Mouse (Mus musculus): Measurements from ENCODE around the gene Fbh1. TPM values are rescaled to one million over a fixed set of nuclear protein-coding genes. Genes with fewer than 3 reads are reported as not detected.
"Not testable (repeated sequence)": the region's sequence is repeated elsewhere in the genome, so short reads cannot be mapped to it uniquely, and the experiment has no call there.

Fbh1 gene
- total RNA-seq, 2 experiments from 2014 or later: 108 to 121 TPM

DNA sequence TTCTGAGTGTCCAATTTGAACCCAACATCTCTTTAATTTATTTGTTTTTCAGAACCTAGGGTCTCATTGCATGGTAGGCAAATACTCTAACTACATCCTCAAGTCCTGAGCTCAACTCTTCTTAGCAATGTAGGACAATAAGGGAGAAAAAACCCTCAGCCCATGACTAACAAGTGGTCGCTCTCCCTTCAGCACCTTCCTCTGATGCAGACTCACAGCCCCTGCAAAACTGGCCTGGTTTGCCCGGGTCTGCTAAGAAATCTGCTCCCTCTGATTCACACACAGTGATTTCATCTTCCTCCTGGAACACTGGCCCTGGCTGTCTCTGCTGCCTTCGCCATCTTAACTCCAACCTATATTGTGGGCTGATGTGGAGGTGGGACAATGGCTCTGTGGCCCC lies 48.3 kb downstream of the Fbh1 start:
- intact Hi-C loops (cut with DNase I): no loop called here
- no peak for DNase-seq (ENCODE audit: low spot score in 2 of 2)

DNA sequence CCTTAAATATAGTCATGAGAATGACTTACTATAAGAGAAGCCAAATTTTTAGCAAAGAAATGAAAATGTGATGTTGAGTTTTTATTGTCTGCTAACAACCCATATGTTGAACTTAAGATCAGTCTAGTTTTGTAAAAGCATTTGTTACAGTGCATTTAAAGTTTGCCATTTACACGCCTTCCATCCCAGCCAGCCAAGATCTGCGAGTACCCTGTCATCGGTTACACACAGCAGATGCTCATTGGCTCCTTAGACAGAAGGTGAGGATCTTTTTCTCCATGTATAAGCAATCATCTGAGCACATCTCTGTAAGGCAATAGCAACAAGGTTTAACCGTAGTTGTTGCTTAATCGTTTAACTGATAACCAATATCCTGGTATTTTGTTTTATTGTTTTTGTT lies 49.8 kb downstream of the Fbh1 start:
- intact Hi-C loops (cut with DNase I): no loop called here
- no peak for DNase-seq (ENCODE audit: low spot score in 2 of 2)

DNA sequence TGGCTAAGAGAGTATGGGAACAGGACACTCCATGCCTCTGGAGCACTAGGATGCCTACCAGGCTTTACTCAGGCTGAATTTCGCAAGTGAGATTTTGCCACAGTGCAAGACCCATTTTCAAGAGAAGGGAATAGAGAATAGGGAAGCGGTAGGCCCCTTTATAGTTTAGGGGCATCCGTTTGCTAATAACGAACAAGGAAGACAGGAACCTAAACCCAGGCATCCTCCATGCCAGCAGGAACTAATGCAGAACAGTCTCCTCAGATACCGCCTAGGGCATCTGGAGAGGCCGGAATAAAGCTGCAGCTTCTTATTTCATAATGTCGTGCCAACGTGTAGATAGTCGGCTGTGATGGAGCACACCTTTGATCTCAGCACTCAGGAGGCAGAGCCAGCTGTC lies 54.8 kb downstream of the Fbh1 start:
- intact Hi-C loops (cut with DNase I): no loop called here
- DNase-seq (ENCODE audit: low spot score in 2 of 2): no peak

DNA sequence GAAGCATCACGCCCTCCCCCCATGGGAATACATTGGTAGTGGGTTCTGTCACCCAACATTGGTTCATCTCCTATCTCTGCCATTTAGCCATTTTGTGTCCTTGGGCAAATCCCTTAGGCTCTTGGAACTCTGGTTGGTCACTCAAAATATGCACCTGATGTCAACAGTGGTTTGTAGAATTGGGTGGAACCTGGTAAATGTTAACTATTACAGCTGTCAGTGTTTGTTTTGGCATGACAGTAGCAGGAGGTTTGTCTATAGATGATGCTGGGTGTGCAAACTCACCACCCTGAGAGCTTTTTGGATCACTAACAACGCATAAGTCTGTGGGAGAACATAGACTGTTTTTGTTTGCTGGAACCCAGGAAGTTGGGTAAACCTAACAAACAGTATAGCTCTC lies 58.8 kb downstream of the Fbh1 start:
- intact Hi-C loops (cut with DNase I): no loop called here
- DNase-seq (ENCODE audit: low spot score in 2 of 2): no peak

DNA sequence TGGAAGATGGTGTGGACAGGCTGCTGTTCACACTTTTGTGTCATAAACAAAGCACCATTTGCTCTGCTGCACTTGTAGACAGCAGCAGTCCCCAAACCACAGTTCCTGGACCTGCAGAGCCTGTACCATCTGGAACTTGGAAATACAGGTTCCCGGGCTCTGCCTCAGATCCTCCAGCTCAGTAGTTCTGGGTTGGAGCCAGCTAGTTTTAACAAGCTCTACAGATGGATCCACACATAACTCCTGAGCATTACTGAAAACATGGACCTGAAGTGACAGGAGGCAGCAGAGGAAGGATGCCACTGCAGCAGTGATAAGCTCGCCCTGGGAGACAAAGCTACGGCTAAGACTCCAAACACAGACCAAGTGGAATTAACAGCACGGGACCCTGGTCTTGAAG lies 62.8 kb downstream of the Fbh1 start:
- DNase-seq (ENCODE audit: low spot score in 2 of 2): no peak
- intact Hi-C loops (cut with DNase I): no loop called here

DNA sequence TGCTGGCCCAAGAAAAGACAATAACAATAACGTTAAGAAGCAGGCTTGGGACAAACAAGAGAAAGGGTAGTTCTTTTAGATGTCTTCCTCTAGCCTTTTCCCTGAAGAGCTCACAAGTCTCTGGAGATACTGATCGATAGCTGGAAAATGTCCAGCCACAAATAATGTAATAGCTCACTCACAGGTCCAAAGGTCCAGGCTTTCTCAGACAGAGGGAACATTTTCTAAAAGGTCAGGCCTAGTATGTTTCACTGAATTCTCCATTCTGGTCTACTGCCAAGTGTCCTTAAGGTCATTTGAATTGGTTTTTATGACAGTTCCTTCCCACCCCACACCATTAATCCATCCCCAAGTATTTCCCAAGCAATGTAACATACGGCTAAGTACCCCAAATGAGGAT lies 64.4 kb downstream of the Fbh1 start:
- DNase-seq (ENCODE audit: low spot score in 2 of 2): no peak
- intact Hi-C loops (cut with DNase I): no loop called here

DNA sequence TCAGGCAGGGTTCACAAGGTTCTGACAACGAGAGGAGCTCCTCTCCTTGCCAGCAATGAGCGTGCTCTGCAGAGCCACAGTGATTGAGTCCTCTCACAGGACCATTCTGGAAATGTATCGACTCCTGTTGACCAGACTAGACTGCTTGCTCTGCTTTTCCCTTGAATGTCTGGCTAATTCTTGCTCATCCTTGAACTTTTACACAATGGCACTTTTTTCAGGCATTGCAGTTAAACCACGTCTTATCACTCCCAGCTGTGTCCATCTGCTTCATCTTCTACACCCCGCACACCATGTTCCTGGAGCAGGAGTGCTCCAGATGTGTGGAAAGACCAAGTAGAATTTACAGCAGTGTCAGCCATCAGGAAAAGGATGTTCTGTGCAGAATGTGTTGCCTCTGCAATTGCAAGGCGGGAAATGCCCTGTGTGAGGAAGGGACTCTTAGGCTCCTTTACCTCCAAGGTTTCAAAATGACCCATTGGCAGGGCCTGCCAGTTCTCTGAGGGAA lies 64.8 kb downstream of the Fbh1 start:
- intact Hi-C loops (cut with DNase I): no loop called here
- no peak for DNase-seq (ENCODE audit: low spot score in 2 of 2)

DNA sequence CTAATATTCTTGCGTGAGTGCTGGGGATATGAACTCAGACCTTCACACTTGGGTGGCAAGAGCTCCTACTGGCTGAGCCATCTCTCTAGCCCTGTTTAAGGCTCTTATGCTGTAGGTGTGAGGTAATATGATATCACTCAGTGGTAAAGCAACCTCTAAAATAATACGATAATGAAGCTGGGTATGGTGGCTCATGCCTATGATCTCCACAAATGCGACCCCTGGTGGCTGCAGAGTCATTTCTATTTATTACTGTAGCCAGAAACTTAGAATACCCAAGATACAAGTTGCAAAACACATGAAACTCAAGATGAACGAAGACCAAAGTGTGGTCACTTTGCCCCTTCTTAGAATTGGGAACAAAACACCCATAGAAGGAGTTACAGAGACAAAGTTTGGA lies 67.3 kb downstream of the Fbh1 start:
- intact Hi-C loops (cut with DNase I); DNase-seq (ENCODE audit: low spot score in 2 of 2): not testable (repeated sequence)

DNA sequence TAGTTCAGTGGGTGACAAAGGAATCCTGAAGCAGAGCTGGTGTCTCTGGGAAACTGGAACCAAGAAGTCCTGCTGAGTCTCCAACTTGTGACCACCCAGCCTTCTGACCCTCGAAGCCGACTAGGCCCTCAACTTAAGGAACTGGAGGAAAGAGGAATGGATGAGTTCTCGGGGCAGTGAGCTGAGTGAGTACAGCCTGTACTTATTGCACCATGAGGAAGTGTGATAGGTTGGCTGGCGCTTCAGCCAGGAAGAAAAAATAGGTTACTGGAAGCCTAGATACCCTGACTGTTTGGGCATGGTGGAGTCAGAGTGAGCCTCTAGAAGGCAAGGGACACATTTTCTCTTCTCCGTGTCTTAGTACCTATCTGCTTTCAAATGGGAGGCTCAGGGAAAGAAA lies 68.8 kb downstream of the Fbh1 start:
- intact Hi-C loops (cut with DNase I): no loop called here
- DNase-seq (ENCODE audit: low spot score in 2 of 2): no peak

DNA sequence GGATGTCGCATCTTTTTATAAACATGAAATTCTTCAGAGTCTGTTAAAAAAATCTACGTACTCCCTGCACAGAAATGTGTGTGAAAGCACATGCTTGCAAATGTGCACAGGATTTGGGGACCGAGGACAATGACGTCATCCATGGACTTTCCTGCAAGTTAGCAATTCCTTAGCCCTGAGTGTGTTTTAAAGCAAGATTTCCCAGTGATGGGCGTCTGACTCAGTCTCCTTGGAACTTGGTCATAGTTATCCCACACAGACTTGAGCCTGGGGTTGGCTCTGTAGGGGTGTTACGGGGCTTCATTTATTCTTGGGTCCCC lies 70.7 kb downstream of the Fbh1 start:
- DNase-seq (ENCODE audit: low spot score in 2 of 2): peak; percentile 24 to 34
- intact Hi-C loops (cut with DNase I): no loop called here

DNA sequence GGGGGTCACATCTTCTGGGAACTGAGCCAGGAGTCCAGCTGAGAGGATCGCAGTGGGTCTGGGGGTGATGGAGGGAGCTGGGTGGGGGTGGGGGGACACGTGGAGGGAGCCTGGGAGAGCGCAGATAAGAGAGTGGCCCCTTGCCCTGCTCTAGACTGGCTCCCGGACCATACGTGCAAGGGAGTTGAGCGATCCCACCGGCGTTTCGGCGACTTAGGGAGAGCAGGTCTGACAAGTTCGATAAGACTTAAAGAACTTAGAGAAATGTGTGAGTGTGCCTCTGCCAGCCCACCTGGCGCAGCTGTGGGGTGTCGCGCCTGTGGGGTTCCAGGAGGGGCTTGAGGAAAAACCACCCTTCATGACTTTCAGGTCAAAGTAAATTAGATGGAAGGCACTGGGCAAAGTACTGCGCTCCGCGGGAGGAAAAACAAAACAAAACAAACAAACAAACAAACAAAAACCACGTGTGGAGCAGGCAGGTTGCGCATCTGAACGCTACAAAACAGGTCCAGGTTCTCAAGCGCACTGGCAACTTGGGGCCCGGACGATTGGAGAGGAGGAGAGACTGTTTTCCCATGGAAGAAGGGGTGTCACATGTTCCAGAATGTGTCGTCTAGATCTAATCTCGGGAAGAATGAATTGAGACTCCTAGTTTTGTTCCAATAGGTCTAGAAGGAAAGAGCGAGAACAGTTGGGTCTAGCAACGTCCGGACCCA lies 71.2 kb downstream of the Fbh1 start:
- no peak for DNase-seq (ENCODE audit: low spot score in 2 of 2)
- intact Hi-C loops (cut with DNase I): no loop called here

DNA sequence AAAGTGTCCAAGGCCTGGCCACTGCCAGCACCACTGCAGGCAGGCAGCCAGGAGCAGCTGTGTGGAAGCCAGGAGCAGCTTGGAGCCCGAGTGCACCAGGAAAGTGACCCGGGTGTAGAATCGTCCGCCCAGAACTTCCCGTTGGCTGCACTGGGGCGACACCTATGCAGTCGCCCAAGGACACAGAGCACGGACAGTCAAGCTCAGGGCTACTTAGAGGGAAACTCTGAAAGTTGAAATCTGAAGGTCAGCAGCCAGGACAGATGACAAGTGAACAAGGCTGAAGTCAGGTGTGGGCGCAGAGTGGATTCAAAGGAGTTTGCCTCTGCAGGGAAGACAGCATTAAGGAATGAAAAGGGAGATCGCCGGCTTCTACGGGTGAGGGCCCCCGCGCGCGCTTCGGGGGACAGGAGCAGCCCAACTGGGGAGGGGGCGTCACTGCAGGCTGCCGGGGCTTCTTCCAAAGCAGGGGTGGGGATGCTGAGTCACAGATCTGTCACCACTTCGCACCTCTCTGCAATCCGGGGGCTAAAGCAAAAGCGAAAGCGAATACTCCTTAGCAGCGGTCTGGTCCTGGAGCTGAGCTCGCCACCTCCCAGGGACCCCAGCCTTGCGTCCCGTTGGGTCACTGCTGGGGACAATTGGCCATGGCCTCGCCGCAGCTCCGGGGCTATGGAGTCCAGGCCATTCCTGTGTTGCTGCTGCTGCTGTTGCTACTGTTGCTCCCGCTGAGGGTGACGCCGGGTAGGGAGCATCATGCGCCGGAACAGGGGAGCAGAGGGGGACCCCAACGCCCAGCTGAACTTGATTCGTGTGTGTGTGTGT lies 72.0 kb downstream of the Fbh1 start, which contains the start of gene Il15ra:
Gene Il15ra, plus strand, starts transcription at position 90 of the 825 bp plus-strand sequence.
- intact Hi-C loops (cut with DNase I): no loop called here
- DNase-seq (ENCODE audit: low spot score in 2 of 2): peak; percentile 56 to 72

DNA sequence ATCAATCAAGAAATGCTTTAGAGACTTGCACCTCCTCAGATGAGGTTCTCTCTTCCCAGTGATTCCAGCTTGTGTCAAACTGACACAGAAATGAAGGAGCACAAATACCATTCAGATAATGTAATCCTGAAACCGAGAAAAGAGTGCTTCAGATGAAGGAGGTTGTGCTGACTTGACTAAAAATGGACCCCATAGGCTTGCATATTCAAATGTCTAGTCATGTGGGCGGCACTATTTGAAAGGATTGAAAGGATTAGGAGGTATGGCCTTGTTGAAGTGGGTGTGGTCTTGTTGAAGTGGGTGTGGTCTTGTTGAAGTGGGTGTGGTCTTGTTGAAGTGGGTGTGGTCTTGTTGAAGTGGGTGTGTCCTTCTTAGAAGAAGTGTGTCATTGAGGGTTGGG lies 77.5 kb downstream of the Fbh1 start:
- DNase-seq (ENCODE audit: low spot score in 2 of 2): no peak
- intact Hi-C loops (cut with DNase I): no loop called here

DNA sequence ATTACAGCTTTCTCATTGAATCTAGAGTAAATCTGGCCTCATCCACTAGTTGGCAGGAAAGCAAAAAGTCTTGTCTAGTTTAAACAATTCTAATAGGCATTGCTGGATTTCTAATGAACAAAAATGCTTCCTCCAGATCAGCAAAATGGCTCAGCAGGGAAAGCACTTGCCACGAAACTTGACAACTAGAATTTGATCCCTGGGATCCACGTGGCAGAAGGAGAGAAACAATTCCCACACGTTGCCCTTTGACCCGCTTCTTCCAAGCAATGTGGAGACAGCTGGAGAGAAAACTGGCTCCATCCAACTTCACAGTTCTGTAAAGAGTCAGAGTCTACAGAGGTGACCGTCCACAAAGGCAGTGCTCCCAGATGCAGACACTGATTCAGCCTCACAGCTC lies 78.4 kb downstream of the Fbh1 start:
- DNase-seq (ENCODE audit: low spot score in 2 of 2): no peak
- intact Hi-C loops (cut with DNase I): no loop called here

DNA sequence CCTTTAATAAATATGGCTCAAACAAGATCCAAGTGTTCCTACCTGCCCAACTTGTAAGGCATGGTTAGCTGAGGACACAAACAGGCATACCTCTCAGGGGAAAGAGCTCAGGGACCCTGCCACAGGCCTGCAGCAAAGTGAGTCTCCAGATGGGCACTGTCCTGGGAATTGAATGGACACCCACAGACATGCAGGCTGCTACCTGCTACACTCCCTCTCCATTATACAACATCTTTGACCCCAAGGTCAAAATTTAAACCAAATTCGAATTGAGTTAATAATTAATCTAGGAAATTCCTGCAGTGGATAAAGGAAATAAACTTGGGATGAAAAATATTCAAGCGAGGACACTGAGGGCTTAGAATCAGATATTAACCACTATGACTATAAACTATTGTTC lies 81.5 kb downstream of the Fbh1 start:
- no peak for DNase-seq (ENCODE audit: low spot score in 2 of 2)
- intact Hi-C loops (cut with DNase I): no loop called here

DNA sequence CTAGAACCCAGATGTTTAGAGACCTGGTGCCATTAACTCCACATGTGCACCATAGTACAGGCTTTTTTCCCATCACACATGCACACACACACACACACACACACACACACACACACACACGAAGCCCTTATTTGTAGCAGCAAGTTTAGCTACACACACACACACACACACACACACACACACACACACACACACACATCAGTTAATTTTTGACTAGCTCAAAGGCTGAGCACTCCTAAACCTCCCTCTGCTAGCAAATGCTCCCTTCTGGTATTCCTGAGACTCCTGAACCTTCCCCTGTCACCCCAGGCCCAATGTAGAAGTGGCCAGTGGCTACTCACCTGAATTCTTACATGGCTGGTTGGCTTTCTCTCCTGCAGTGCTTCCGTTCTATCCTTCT lies 83.3 kb downstream of the Fbh1 start:
- DNase-seq (ENCODE audit: low spot score in 2 of 2): no peak
- intact Hi-C loops (cut with DNase I): no loop called here

DNA sequence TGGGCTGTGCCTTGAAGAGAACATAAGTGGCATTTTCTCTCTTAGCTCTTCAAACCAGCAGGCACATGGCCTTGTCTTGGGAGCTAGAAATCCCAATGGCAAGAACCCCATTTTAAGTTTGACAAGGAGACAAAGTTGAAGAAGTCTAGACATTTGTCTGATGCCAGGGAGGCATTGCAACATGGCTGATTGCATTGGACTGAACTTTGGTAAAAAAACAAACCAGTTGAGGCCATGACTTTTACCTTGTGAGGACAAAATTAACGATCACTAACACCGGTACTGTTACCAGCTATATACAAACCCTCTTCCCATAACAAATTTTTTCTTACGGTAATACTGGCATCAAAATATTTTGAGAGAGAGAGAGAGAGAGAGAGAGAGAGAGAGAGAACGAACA lies 84.0 kb downstream of the Fbh1 start:
- intact Hi-C loops (cut with DNase I): no loop called here
- DNase-seq (ENCODE audit: low spot score in 2 of 2): no peak

Measured in left cerebral cortex, postnatal 36 days (tissue).